Mouse (Mus musculus): ENCODE data around the gene Aktip.

DNA sequence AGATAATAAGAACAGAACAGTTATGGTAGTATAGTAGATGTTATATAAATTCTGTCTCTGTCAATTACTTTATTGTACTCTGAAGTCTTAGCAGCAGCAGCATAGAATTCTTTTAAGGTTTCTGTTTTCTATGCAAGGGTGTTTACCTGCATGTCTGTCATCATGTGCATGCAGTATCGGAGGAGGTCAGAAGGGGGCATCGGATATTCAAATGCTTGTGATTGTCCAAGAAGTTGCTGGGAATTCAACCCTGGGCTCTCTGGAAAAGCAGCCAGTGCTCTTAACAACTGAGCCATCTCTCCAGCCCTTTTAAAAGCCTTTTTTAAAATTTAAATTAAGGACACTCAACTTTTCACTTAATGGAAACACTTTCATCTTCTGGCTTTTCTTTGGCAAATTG, 120.1 kb downstream of the Aktip start:
- TF ChIP-seq CTCF (IDR thresholded peaks at IDR 0.05; ENCODE audit: control insufficient read depth, insufficient read depth, insufficient replicate concordance, low read depth, low read length) (no peak), POLR2A (IDR thresholded peaks at IDR 0.05; ENCODE audit: control insufficient read depth, low read depth, low read length) (no peak)
